Mouse (Mus musculus) cerebellum, adult 2 months (tissue): Measurements from ENCODE around the gene 4933428M09Rik.

Experiments used
- CTCF ChIP-seq: fragments of 200-500 bp; IDR thresholded peaks from 2 replicates; pipeline ENCODE4 v1.5.1; 2011; ENCODE audit warnings: low read depth, mild to moderate bottlenecking, control low read depth, low read length, moderate library complexity, borderline replicate concordance; ENCODE audit not compliant: insufficient read depth
- POLR2A ChIP-seq: fragments of 200-500 bp; IDR thresholded peaks from 2 replicates; pipeline ENCODE4 v1.6.1; 2011; ENCODE audit warnings: low read length, control low read depth, borderline replicate concordance; ENCODE audit not compliant: insufficient read depth

DNA sequence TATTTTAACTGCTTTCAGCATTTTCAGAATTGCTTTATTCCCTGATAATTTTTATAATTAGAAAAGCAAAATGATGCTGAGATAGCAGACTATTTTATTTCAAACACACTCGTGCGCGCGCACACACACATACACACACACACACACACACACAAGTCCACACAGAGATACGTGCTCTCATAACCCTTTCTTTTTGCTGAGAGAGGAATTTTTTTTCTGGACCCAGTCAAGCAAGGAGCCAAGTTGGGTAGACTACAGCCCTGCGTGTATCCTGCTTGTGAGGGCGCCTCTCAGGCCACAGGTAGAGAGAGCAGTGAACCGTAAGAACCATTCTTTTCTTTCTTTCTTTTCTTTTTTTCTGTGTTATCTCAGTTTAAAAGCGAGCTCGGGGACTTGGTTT is 38.7 kb downstream of the 4933428M09Rik start:
- TF ChIP-seq CTCF: no peak
- TF ChIP-seq POLR2A: no peak
